Mouse (Mus musculus) cerebellum, adult 2 months (tissue): ENCODE data around the gene Hnrnph1. TPM values are rescaled to one million over a fixed set of nuclear protein-coding genes. Genes with fewer than 3 reads are reported as not detected.

Source experiments
- DNase-seq, 2 experiments: peaks; one replicate each; pipeline ENCODE4 v3.0.0; 2021
- H3K27ac ChIP-seq: fragments of 200-500 bp; 2 replicates; pipeline ENCODE4 v1.5.1; 2012; ENCODE audit warnings: low read length, control low read depth, inconsistent platforms; ENCODE audit not compliant: insufficient read depth
- H3K27me3 ChIP-seq: fragments of 200-500 bp; 2 replicates; pipeline ENCODE4 v1.6.1; 2012; ENCODE audit warnings: inconsistent platforms, mild to moderate bottlenecking, low read length, moderate library complexity; ENCODE audit not compliant: control insufficient read depth, insufficient read depth
- H3K4me1 ChIP-seq: fragments of 200-500 bp; 2 replicates; pipeline ENCODE4 v1.6.1; 2011; ENCODE audit warnings: low read length; ENCODE audit not compliant: control insufficient read depth, insufficient read depth
- H3K4me3 ChIP-seq: fragments of 200-500 bp; replicated peaks from 2 replicates; pipeline ENCODE3; 2011; ENCODE audit warnings: mild to moderate bottlenecking, low read depth, low read length, control low read depth; ENCODE audit not compliant: insufficient read depth
- CTCF ChIP-seq: fragments of 200-500 bp; IDR thresholded peaks from 2 replicates; pipeline ENCODE4 v1.5.1; 2011; ENCODE audit warnings: low read depth, mild to moderate bottlenecking, control low read depth, low read length, moderate library complexity, borderline replicate concordance; ENCODE audit not compliant: insufficient read depth
- POLR2A ChIP-seq: fragments of 200-500 bp; IDR thresholded peaks from 2 replicates; pipeline ENCODE4 v1.6.1; 2011; ENCODE audit warnings: low read length, control low read depth, borderline replicate concordance; ENCODE audit not compliant: insufficient read depth
- WGBS: fragments of 180-500 bp; shearing (Covaris S2); methylation state at CpG from one replicate; pipeline ENCODE4 v1.1.7; 2018; 5-methylcytosine and 5-hydroxymethylcytosine counted together
- polyA plus RNA-seq: library from polyadenylated mRNA; depleted of rRNA; stranded (reverse); fragments of >200 nt; gene quantifications from 2 replicates; pipeline ENCODE4 v1.2.3, GENCODE M21; 2012

Hnrnph1 gene
- polyA plus RNA-seq, 1 experiment = 264 TPM

DNA sequence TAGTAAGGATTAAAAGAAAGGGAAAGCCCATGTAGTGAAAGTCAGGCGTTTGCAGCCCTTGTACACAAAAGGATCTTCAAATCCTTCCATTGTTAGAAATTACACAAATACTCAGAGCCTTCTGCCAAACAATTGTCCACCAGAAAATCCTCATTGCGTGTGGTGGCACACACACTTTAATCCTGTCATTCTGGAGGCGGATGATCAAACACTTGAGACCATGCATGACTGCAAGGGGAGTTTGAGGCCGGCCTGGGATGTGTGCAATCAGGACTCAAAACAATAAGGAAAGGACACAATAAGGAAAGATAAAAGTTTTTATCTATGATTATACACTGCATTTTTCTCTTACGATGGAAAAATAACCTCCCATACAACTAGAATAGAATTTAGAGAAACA, 1.4 kb upstream of the Hnrnph1 start:
- H3K27me3 ChIP-seq = no peaks in the 10 kb centered on the region
- TF ChIP-seq POLR2A = no peak
- TF ChIP-seq CTCF = no peak
- 89% methylated on average over 5 of the region's 5 CpGs for WGBS
- H3K27ac ChIP-seq = no peak overlapping the region
- peak in 1 of 2 experiments; percentile 8 for DNase-seq
- no peak overlapping the region for H3K4me3 ChIP-seq
- H3K4me1 ChIP-seq = peaks cover 6% of the 10 kb centered on the region; the same call in 1 of the 2 replicates

DNA sequence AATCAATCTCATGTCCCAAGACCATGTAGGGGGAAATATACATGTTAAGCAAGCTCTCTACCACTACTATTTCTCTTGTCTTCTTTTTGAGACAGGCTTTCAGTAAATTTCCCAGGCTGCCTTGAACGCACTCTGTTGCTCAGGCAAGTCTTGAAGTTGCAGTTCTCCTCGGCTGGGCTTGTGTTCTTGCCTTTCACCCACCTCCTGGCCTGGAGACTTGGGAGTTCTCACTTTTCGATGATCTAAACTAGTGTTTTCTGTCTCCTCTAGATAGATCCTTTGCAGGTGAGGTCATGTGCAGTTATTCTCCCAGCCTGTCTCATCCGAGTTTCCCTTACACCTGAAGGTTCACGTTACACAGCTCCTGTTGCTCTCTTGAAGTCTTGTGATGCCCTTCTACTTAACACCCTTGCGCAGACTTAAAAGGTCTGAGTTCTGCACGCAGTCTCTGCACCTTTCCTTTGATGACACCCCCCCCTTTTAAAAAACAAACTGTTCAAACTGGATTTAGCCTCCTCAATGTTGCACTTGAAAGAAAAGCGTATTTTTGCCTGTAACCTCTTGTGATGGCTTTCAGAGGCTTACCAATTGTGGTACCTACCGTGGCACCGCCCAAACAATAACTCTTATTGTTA, 517 bp upstream of the Hnrnph1 start:
- H3K4me1 ChIP-seq = peaks cover 6% of the 10 kb centered on the region; the same call in 1 of the 2 replicates
- H3K27me3 ChIP-seq = no peaks in the 10 kb centered on the region
- H3K27ac ChIP-seq = peak overlapping the region; percentile 97
- WGBS = 26% methylated on average over 10 of the region's 10 CpGs
- peak in 1 of 2 experiments; percentile 39 for DNase-seq
- peak overlapping the region; percentile 72 for H3K4me3 ChIP-seq
- no peak for TF ChIP-seq CTCF
- TF ChIP-seq POLR2A = no peak

DNA sequence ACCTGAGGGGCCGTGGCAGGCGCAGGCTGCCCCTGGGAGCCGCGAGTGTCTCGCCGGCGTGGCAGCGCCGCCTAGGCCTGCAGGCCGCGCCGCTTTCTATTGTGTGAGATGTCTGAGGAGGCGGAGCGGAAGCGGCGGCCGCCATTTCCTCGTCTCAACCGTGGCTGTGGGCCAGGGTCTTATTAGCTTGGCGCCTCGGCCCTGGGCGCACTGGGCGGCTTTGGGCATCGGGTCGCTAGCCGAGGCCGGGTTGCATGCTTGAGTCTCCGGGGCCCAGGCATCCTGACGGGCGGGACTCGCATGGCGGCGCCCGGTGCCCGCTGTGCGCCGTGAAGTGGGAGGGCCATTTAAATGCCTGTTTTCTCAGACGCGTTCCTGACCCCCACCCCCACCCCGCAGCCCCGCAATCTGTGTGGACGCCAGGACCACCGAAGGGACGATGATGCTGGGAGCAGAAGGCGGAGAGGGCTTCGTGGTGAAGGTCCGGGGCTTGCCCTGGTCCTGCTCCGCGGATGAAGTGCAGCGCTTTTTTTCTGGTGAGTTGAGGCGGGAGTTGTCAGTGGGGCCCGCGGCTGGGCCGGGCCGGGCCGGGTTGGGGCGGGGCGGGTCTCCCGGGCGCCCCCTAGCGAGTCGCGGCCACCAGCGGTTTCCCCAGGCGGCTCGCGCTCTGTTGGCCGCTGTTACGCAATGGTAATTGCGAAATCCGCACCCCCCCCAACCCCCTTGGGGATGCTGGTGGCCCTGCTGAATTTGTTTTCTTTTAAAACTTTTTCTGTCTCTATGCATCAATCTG, 1.3 kb downstream of the Hnrnph1 start:
- TF ChIP-seq CTCF = peak; percentile 39; the same call in 1 of the 2 replicates
- no peak for TF ChIP-seq POLR2A
- peak overlapping the region; percentile 92 for H3K27ac ChIP-seq
- peaks cover 6% of the 10 kb centered on the region; the same call in 1 of the 2 replicates for H3K4me1 ChIP-seq
- H3K4me3 ChIP-seq = peak overlapping the region; percentile 75
- peak; percentile 79 to 82 for DNase-seq
- H3K27me3 ChIP-seq = no peaks in the 10 kb centered on the region
- 1% methylated on average over 71 of the region's 71 CpGs for WGBS

DNA sequence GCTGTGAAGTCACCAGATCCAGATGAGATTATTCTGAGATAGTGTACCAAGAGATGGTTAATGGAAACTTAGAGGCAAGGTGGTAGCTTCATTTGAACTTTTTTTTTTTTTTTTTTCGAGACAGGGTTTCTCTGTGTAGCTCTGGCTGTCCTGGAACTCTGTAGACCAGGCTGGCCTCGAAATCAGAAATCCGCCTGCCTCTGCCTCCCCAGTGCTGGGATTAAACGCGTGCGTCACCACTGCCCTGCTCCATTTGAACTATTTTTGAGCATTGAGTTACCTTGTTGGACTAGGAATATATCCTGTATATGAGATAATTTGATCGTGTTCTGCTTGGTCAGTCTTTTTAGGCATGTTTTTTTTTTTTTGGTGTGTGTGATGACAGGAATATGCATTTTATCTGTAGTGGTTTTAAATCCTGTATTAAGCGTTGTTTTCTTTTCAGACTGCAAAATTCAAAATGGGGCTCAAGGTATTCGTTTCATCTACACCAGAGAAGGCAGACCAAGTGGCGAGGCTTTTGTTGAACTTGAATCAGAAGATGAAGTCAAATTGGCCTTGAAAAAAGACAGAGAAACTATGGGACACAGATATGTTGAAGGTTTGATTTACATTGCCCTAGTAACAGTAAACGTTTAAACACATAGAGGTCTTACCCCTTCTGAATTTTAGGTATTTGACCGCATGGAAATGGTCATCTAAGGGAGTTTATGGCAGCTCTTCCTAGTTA, 2.4 kb downstream of the Hnrnph1 start:
- H3K27ac ChIP-seq = no peak overlapping the region
- TF ChIP-seq CTCF (no peak), POLR2A (no peak)

DNA sequence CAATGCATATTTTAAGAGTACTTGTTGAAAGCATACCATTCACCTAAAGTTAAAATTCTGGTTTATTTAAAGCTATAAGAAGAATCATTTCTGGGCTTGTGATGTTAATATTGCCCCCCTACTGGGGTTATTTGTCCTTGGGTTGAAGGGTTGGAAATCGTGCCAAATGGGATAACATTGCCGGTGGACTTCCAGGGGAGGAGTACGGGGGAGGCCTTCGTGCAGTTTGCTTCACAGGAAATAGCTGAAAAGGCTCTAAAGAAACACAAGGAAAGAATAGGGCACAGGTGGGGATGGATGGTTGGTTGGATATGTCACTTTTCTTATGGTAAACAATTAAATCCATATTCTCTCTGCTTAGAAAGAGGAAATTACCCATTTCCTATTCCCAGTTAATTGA, 4.5 kb downstream of the Hnrnph1 start:
- H3K27ac ChIP-seq = no peak overlapping the region
- no peaks in the 10 kb centered on the region for H3K27me3 ChIP-seq
- no peak for TF ChIP-seq CTCF
- WGBS = 1% methylated on average over 4 of the region's 4 CpGs
- H3K4me3 ChIP-seq = no peak overlapping the region
- no peak for DNase-seq
- H3K4me1 ChIP-seq = peaks cover under 1% of the 10 kb centered on the region; the same call in 1 of the 2 replicates

More for the DNA sequence above, 2.4 kb downstream of the Hnrnph1 start:
- peaks cover 6% of the 10 kb centered on the region; the same call in 1 of the 2 replicates for H3K4me1 ChIP-seq
- H3K4me3 ChIP-seq = peak overlapping the region; percentile 75
- WGBS = 36% methylated on average over 12 of the region's 12 CpGs
- no peaks in the 10 kb centered on the region for H3K27me3 ChIP-seq
- no peak for DNase-seq

DNA sequence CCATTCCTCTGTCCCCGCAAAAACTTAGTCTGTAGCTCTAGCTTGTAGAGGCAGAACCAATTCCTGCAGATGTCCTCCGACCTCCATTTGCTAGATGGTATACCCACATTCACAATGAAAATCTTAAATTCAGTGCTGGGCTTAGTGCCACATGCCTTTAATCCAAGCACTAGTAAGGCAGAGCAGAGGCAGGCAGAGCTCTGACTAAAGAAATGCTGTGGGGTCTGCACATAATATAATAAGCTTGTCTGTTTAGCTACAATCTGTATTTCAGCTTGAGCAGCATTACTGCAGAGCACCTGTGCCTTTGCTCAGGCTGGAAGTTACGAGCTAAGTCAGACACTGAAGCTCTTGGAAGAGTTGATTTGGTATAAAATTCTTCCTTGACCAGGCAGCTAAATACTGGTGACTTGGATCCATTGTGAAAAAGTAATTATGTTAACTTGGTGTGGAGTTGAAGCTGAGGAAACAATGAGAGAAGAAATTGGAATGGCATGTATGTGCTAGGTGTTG, 10.4 kb downstream of the Hnrnph1 start:
- 64% methylated on average over 3 of the region's 3 CpGs for WGBS
- no peak for TF ChIP-seq CTCF
- TF ChIP-seq POLR2A = no peak
- no peaks in the 10 kb centered on the region for H3K27me3 ChIP-seq
- no peak overlapping the region for H3K4me3 ChIP-seq
- no peak overlapping the region for H3K27ac ChIP-seq
- H3K4me1 ChIP-seq = no peaks in the 10 kb centered on the region
- DNase-seq = no peak

DNA sequence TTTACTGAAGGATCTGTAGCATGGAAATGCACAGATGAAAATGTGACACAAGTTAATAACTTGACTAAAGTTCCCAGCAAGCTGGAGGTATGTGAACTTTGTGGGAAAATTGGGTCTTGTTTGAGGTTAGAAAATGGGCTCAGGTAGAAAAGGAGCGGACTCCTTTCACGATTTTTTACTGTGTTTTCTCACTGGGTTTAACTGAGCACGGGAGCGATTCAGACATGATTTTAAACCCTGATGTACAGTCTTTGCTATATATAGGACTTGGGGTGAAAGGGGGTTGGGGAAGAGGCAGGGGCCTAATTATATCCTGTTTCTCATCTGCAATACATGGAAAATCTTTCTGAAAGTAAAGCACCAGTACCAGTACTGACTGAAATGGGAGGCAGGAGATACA, 10.9 kb downstream of the Hnrnph1 start:
- Histone ChIP-seq H3K4me1 (no peaks in the 10 kb centered on the region), H3K4me3 (no peak overlapping the region), H3K27ac (no peak overlapping the region), H3K27me3 (no peaks in the 10 kb centered on the region)
- no peak for DNase-seq
- WGBS = 85% methylated on average over 4 of the region's 4 CpGs
- no peak for TF ChIP-seq CTCF
- TF ChIP-seq POLR2A = no peak
